Mouse (Mus musculus): ENCODE results near the gene Lrrc47. TPM values are rescaled to one million over a fixed set of nuclear protein-coding genes. Genes with fewer than 3 reads are reported as not detected.
A peak's percentile ranks its signal among the peaks of the same experiment; 100 is the strongest.

The Lrrc47 gene
- 35.8 and 40.4 TPM in 2 replicates for polyA plus RNA-seq (2012; rRNA removed)

- WGBS, result under 1% methylated on average over 59 of the region's 59 CpGs
- DNase-seq (ENCODE audit: low read depth, low spot score), result peak; percentile 51
Observed at GRCm38 (mm10) chr4:154011646-154012089, at the start of gene Lrrc47. Gene Lrrc47 (plus strand): TSS chr4:154011731.

- 79% methylated on average over 7 of the region's 7 CpGs for WGBS
Observed at GRCm38 (mm10) chr4:153962631-153963030, 48.9 kb upstream of the Lrrc47 start.

GRCm38 (mm10) chr4:153966651-153967050 is 44.9 kb upstream of the Lrrc47 start:
- 87% methylated on average over 5 of the region's 5 CpGs for WGBS
- DNase-seq (ENCODE audit: low read depth, low spot score), result no peak

More at GRCm38 (mm10) chr4:153962631-153963030, 48.9 kb upstream of the Lrrc47 start:
- no peak for DNase-seq (ENCODE audit: low read depth, low spot score)

- DNase-seq (ENCODE audit: low read depth, low spot score), result no peak
- WGBS, result 86% methylated on average over 2 of the region's 2 CpGs
Observed at GRCm38 (mm10) chr4:153967556-153967955, 44.0 kb upstream of the Lrrc47 start.

GRCm38 (mm10) chr4:153968063-153968462 is 43.5 kb upstream of the Lrrc47 start:
- 89% methylated on average over 2 of the region's 2 CpGs for WGBS
- DNase-seq (ENCODE audit: low read depth, low spot score), result no peak

- peak; percentile 62 for DNase-seq (ENCODE audit: low read depth, low spot score)
- WGBS, result under 1% methylated on average over 68 of the region's 68 CpGs
Observed at GRCm38 (mm10) chr4:153974431-153975291, 36.9 kb upstream of the Lrrc47 start, which contains the start of the genes Dffb and Cep104. Gene Dffb (minus strand): TSS chr4:153975126. Gene Cep104 (plus strand): TSS chr4:153975194.

GRCm38 (mm10) chr4:153975292-153975662 is 36.3 kb upstream of the Lrrc47 start:
- under 1% methylated on average over 33 of the region's 33 CpGs for WGBS
- no peak for DNase-seq (ENCODE audit: low read depth, low spot score)

GRCm38 (mm10) chr4:153975768-153976167 is 35.8 kb upstream of the Lrrc47 start:
- 28% methylated on average over 6 of the region's 6 CpGs for WGBS
- no peak for DNase-seq (ENCODE audit: low read depth, low spot score)

- WGBS, result 75% methylated on average over 10 of the region's 10 CpGs
- no peak for DNase-seq (ENCODE audit: low read depth, low spot score)
Observed at GRCm38 (mm10) chr4:153979243-153979642, 32.3 kb upstream of the Lrrc47 start.

- 94% methylated on average over 11 of the region's 11 CpGs for WGBS
- DNase-seq (ENCODE audit: low read depth, low spot score), result no peak
Observed at GRCm38 (mm10) chr4:153980470-153980869, 31.1 kb upstream of the Lrrc47 start.

GRCm38 (mm10) chr4:153992715-153993114 is 18.8 kb upstream of the Lrrc47 start:
- DNase-seq (ENCODE audit: low read depth, low spot score), result no peak
- WGBS, result 89% methylated on average over 10 of the region's 10 CpGs

- no peak for DNase-seq (ENCODE audit: low read depth, low spot score)
- WGBS, result 94% methylated on average over 8 of the region's 8 CpGs
Observed at GRCm38 (mm10) chr4:153993505-153993904, 18.0 kb upstream of the Lrrc47 start.

GRCm38 (mm10) chr4:154005488-154005887 is 6.0 kb upstream of the Lrrc47 start:
- 89% methylated on average over 5 of the region's 5 CpGs for WGBS
- no peak for DNase-seq (ENCODE audit: low read depth, low spot score)

- no peak for DNase-seq (ENCODE audit: low read depth, low spot score)
- 89% methylated on average over 6 of the region's 6 CpGs for WGBS
Observed at GRCm38 (mm10) chr4:154006264-154006663, 5.3 kb upstream of the Lrrc47 start.

GRCm38 (mm10) chr4:154007759-154008158 is 3.8 kb upstream of the Lrrc47 start:
- DNase-seq (ENCODE audit: low read depth, low spot score), result no peak
- 57% methylated on average over 4 of the region's 4 CpGs for WGBS

GRCm38 (mm10) chr4:154010907-154011645 is 455 bp upstream of the Lrrc47 start:
- DNase-seq (ENCODE audit: low read depth, low spot score), result no peak
- 28% methylated on average over 13 of the region's 13 CpGs for WGBS

GRCm38 (mm10) chr4:154012132-154012882 is 776 bp downstream of the Lrrc47 start:
- DNase-seq (ENCODE audit: low read depth, low spot score), result no peak
- under 1% methylated on average over 55 of the region's 55 CpGs for WGBS

GRCm38 (mm10) chr4:154015476-154015875 is 3.9 kb downstream of the Lrrc47 start:
- WGBS, result 91% methylated on average over 11 of the region's 11 CpGs
- DNase-seq (ENCODE audit: low read depth, low spot score), result no peak

GRCm38 (mm10) chr4:154019571-154019970 is 8.0 kb downstream of the Lrrc47 start:
- WGBS, result 58% methylated on average over 7 of the region's 7 CpGs
- no peak for DNase-seq (ENCODE audit: low read depth, low spot score)

- 86% methylated on average over 9 of the region's 9 CpGs for WGBS
- no peak for DNase-seq (ENCODE audit: low read depth, low spot score)
Observed at GRCm38 (mm10) chr4:154021432-154021831, 9.9 kb downstream of the Lrrc47 start.
